Mouse (Mus musculus) myocyte (in vitro differentiated cells): Measurements from ENCODE around the gene Enpp3. TPM values are rescaled to one million over a fixed set of nuclear protein-coding genes. Genes with fewer than 3 reads are reported as not detected.

Experiments
- H3K27me3 ChIP-seq: one replicate; pipeline ENCODE4 v1.6.1; 2011; ENCODE audit not compliant: control insufficient read depth, insufficient read depth, insufficient read length
- H3K36me3 ChIP-seq: one replicate; pipeline ENCODE4 v1.6.1; 2011; ENCODE audit not compliant: control insufficient read depth, insufficient read depth
- H3K4me2 ChIP-seq: one replicate; pipeline ENCODE4 v1.6.1; 2011; ENCODE audit warnings: low read depth, control low read depth
- H3K4me3 ChIP-seq: one replicate; pipeline ENCODE4 v1.5.1; 2011; ENCODE audit warnings: mild to moderate bottlenecking, control low read depth, moderate library complexity
- H3K79me2 ChIP-seq: one replicate; pipeline ENCODE4 v1.6.1; 2011; ENCODE audit not compliant: control insufficient read depth, insufficient read depth
- H3ac ChIP-seq: one replicate; pipeline ENCODE4 v1.6.1; 2011; ENCODE audit not compliant: control insufficient read depth, insufficient read length
- CEBPB ChIP-seq: IDR thresholded peaks from 2 replicates; pipeline ENCODE4 v1.6.1; 2011; ENCODE audit warnings: mild to moderate bottlenecking, moderate library complexity; ENCODE audit not compliant: poor library complexity, insufficient read depth, severe bottlenecking
- E2F4 ChIP-seq: IDR thresholded peaks from one replicate; pipeline ENCODE4 v1.6.1; 2011; ENCODE audit warnings: mild to moderate bottlenecking, control low read depth, moderate library complexity; ENCODE audit not compliant: insufficient read depth
- MAX ChIP-seq: IDR thresholded peaks from one replicate; pipeline ENCODE4 v1.6.1; 2011; ENCODE audit warnings: low read depth, mild to moderate bottlenecking, control low read depth
- MYOD1 ChIP-seq, 3 experiments: IDR thresholded peaks; one replicate each; pipeline ENCODE4 v1.6.1; 2011; ENCODE audit warnings: control low read depth in 2 of 3, low read depth in 2 of 3, mild to moderate bottlenecking in 2 of 3, moderate library complexity in 1 of 3; ENCODE audit not compliant: insufficient read length in 2 of 3, control insufficient read depth in 1 of 3
- MYOG ChIP-seq, 3 experiments: IDR thresholded peaks; one replicate each; pipeline ENCODE4 v1.6.1; 2011; ENCODE audit warnings: control low read depth in 2 of 3, low read depth in 2 of 3, mild to moderate bottlenecking in 2 of 3; ENCODE audit not compliant: insufficient read length in 2 of 3, control insufficient read depth in 1 of 3, insufficient read depth in 1 of 3
- POLR2A ChIP-seq: IDR thresholded peaks from one replicate; pipeline ENCODE4 v1.6.1; 2011; ENCODE audit warnings: low read depth, mild to moderate bottlenecking, control low read depth, moderate library complexity; ENCODE audit not compliant: insufficient read length
- POLR2AphosphoS2 ChIP-seq: IDR thresholded peaks from one replicate; pipeline ENCODE4 v1.6.1; 2011; ENCODE audit warnings: low read depth, control low read depth; ENCODE audit not compliant: insufficient read length
- REST ChIP-seq: IDR thresholded peaks from one replicate; pipeline ENCODE4 v1.6.1; 2011; ENCODE audit warnings: mild to moderate bottlenecking, control low read depth, moderate library complexity; ENCODE audit not compliant: insufficient read depth, insufficient read length
- SRF ChIP-seq: IDR thresholded peaks from one replicate; pipeline ENCODE4 v1.6.1; 2011; ENCODE audit warnings: low read depth; ENCODE audit not compliant: control insufficient read depth, insufficient read length
- TCF12 ChIP-seq: IDR thresholded peaks from one replicate; pipeline ENCODE4 v1.6.1; 2011; ENCODE audit warnings: mild to moderate bottlenecking, control low read depth; ENCODE audit not compliant: poor library complexity, insufficient read depth, severe bottlenecking
- TCF3 ChIP-seq: IDR thresholded peaks from one replicate; pipeline ENCODE4 v1.6.1; 2011; ENCODE audit warnings: low read depth, control low read depth; ENCODE audit not compliant: insufficient read length
- USF1 ChIP-seq: IDR thresholded peaks from one replicate; pipeline ENCODE4 v1.6.1; 2011; ENCODE audit warnings: low read depth, mild to moderate bottlenecking, control low read depth, moderate library complexity
- polyA plus RNA-seq: library from polyadenylated mRNA; unstranded; fragments of >200 nt; fragmentation: generic; extraction: Trizol; gene quantifications from one replicate; pipeline ENCODE4 v1.2.1, GENCODE M21; 2012; ENCODE audit warnings: missing spikeins

The Enpp3 gene
- polyA plus RNA-seq, 1 experiment: 3.6 TPM

GRCm38 (mm10) chr10:24826130-24826529, 16.5 kb downstream of the Enpp3 start:
- no peak overlapping the region for H3ac ChIP-seq
- H3K4me3 ChIP-seq: no peak overlapping the region
- H3K4me2 ChIP-seq: no peak overlapping the region
- no peaks in the 10 kb centered on the region for H3K36me3 ChIP-seq
- no peaks in the 10 kb centered on the region for H3K27me3 ChIP-seq
- no peaks in the 10 kb centered on the region for H3K79me2 ChIP-seq
- TF ChIP-seq MYOD1 (IDR thresholded peaks at IDR 0.05; ENCODE audit: control insufficient read depth in 1 of 3, insufficient read length in 2 of 3, low read depth in 2 of 3) (no peak), MAX (no peak), CEBPB (no peak), MYOG (IDR thresholded peaks at IDR 0.05; ENCODE audit: control insufficient read depth in 1 of 3, insufficient read depth in 1 of 3, insufficient read length in 2 of 3, low read depth in 2 of 3) (no peak), E2F4 (no peak), REST (no peak), TCF3 (no peak), POLR2A (no peak), POLR2AphosphoS2 (no peak), USF1 (no peak), TCF12 (no peak), SRF (no peak)

DNA sequence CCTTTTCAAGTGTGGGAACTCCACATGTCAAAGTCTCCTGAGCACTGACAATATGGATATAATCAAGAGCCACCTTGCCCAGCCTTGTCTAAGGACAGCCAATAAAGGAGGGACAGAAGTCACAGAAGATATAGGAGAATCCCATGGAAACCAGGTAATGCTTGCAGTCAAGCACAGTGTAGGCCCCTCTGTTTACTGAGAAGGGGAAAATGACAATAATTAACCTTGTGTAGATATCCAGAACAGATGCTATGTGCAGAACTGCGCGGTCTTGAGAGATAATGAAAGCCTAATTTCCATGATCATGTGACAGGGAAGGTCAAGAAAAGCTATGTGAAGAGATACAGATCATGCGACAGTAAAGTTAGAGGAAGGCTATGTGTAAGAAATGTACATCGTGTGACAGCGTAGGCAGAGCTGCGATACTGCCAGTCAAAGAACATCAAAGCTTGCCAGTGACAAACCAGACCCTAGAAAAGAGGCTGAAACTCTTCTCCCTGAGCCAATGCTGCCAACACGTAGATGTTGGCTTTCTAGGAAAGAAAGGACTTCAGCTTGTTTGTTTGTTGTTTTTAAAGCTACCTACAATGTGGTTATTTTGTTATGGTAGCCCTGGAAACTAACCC, 17.1 kb downstream of the Enpp3 start:
- Histone ChIP-seq H3K36me3 (no peaks in the 10 kb centered on the region), H3K27me3 (no peaks in the 10 kb centered on the region), H3K79me2 (no peaks in the 10 kb centered on the region), H3K4me2 (no peak overlapping the region), H3K4me3 (no peak overlapping the region), H3ac (no peak overlapping the region)
- TF ChIP-seq USF1: no peak
- TF ChIP-seq SRF: no peak
- TF ChIP-seq MYOG (IDR thresholded peaks at IDR 0.05; ENCODE audit: control insufficient read depth in 1 of 3, insufficient read depth in 1 of 3, insufficient read length in 2 of 3, low read depth in 2 of 3): no peak
- TF ChIP-seq TCF12: no peak
- TF ChIP-seq E2F4: no peak
- no peak for TF ChIP-seq MYOD1 (IDR thresholded peaks at IDR 0.05; ENCODE audit: control insufficient read depth in 1 of 3, insufficient read length in 2 of 3, low read depth in 2 of 3)
- no peak for TF ChIP-seq TCF3
- no peak for TF ChIP-seq REST
- no peak for TF ChIP-seq CEBPB
- no peak for TF ChIP-seq MAX
- TF ChIP-seq POLR2AphosphoS2: no peak
- TF ChIP-seq POLR2A: no peak

DNA sequence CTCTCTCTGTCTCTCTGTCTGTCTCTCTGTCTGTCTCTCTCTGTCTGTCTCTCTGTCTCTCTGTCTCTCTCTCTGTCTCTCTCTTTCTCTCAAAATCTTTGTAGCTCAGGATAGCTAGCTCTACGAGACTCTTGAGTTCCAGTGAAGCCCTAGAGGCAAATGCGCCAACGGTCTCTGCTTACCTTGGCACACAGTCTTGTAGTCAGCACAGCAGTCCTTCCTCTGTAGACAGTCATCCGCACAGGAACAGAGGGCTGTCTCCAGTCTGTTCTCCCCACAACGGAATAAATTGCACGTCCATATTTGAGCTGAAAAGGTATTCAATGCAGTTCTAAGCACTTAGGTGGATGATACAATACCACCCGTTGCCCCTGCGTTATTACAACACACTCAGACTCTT, 18.0 kb downstream of the Enpp3 start:
- no peak for TF ChIP-seq CEBPB
- no peak for TF ChIP-seq REST
- TF ChIP-seq TCF3: no peak
- no peak for TF ChIP-seq POLR2AphosphoS2
- no peak for TF ChIP-seq MYOG (IDR thresholded peaks at IDR 0.05; ENCODE audit: control insufficient read depth in 1 of 3, insufficient read depth in 1 of 3, insufficient read length in 2 of 3, low read depth in 2 of 3)
- no peak for TF ChIP-seq MYOD1 (IDR thresholded peaks at IDR 0.05; ENCODE audit: control insufficient read depth in 1 of 3, insufficient read length in 2 of 3, low read depth in 2 of 3)
- no peak for TF ChIP-seq USF1
- TF ChIP-seq SRF: no peak
- TF ChIP-seq E2F4: no peak
- H3K79me2 ChIP-seq: no peaks in the 10 kb centered on the region

GRCm38 (mm10) chr10:24823697-24824535, 18.7 kb downstream of the Enpp3 start:
- H3ac ChIP-seq: no peak overlapping the region
- H3K79me2 ChIP-seq: no peaks in the 10 kb centered on the region
- no peak overlapping the region for H3K4me3 ChIP-seq
- H3K27me3 ChIP-seq: no peaks in the 10 kb centered on the region
- no peaks in the 10 kb centered on the region for H3K36me3 ChIP-seq
- TF ChIP-seq REST (no peak), MYOD1 (IDR thresholded peaks at IDR 0.05; ENCODE audit: control insufficient read depth in 1 of 3, insufficient read length in 2 of 3, low read depth in 2 of 3) (no peak), TCF3 (no peak), POLR2A (no peak), TCF12 (no peak), SRF (no peak), MAX (no peak), E2F4 (no peak), CEBPB (no peak), USF1 (no peak), MYOG (IDR thresholded peaks at IDR 0.05; ENCODE audit: control insufficient read depth in 1 of 3, insufficient read depth in 1 of 3, insufficient read length in 2 of 3, low read depth in 2 of 3) (no peak), POLR2AphosphoS2 (no peak)
- no peak overlapping the region for H3K4me2 ChIP-seq

More for the DNA sequence above, 18.0 kb downstream of the Enpp3 start:
- no peak overlapping the region for H3ac ChIP-seq
- H3K36me3 ChIP-seq: no peaks in the 10 kb centered on the region
- H3K27me3 ChIP-seq: no peaks in the 10 kb centered on the region
- H3K4me3 ChIP-seq: no peak overlapping the region
- no peak overlapping the region for H3K4me2 ChIP-seq
